Mouse (Mus musculus) T-cell, adult 2 months (primary cell): ENCODE results near the gene C3.

ENCODE experiments used
- DNase-seq: peaks from one replicate; pipeline ENCODE4 v3.0.0; 2022; ENCODE audit warnings: low spot score

Gene C3

DNA sequence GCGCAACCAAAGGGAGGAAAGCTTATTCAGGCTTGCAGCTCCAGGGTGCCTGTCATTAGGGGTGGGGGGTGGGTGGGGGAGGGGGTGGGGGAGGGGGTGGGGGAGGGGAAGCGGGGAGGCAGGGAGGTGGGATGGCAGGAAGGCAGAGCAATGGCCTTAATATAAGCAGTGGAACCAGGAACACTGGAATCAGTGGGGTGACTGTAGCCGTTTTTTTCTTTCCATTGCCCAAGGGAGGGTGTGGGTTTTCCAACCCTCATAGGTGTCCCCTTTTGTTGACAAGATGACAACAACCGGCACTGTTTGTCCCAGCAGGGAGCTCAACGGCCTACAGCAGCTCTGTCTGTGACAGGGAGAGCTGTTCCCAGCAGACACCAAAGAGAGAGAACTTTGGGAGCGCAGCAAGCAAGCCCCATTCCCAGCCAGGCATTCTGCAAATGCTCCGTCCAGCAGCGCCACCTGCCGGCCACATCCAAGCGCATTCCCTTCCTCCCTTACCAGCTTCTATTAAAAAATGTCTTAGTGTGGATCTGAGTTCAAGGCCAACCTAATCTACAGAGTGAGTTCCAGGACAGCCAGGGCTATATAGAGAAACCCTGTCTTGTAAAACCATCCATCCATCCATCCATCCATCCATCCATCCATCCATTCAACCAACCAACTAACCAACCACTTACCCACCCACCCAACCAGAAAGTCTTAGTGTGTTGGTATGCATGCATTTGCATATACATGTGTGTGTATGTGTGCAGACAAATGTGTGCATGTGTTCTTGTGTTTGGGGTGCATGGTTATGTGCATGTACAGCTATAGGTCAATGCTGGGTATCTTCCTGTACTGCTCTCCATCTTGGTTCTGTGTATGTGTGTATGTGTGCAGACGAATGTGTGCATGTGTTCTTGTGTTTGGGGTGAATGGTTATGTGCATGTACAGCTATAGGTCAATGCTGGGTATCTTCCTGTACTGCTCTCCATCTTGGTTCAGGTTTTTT, 60.8 kb downstream of the C3 start:
- DNase-seq: peak; percentile 68
